Mouse (Mus musculus) ES-E14 (cell line): ENCODE measurements around the gene Clcnkb. TPM values are rescaled to one million over a fixed set of nuclear protein-coding genes. Genes with fewer than 3 reads are reported as not detected.

Experiments
- DNase-seq: peaks from one replicate; pipeline ENCODE4 v3.0.0-alpha.2; 2013; ENCODE audit warnings: low read depth, low spot score
- H3K27ac ChIP-seq: 2 replicates; pipeline ENCODE4 v1.5.1; 2012; ENCODE audit warnings: low read depth, mild to moderate bottlenecking, low read length, moderate library complexity, mixed read lengths; ENCODE audit not compliant: poor library complexity, insufficient read depth, severe bottlenecking
- H3K36me3 ChIP-seq: 2 replicates; pipeline ENCODE4 v1.6.1; 2012; ENCODE audit warnings: mild to moderate bottlenecking, low read length, moderate library complexity, mixed read lengths; ENCODE audit not compliant: control insufficient read depth, poor library complexity, insufficient read depth, severe bottlenecking
- H3K4me1 ChIP-seq, 2 experiments: fragments of 150-350 bp in 1 of 2; sonication (generic) in 1 of 2; 2 replicates each; pipeline ENCODE4 v1.6.1; 2012; ENCODE audit warnings: low read length in 2 of 2, mild to moderate bottlenecking in 1 of 2, mixed read lengths in 1 of 2; ENCODE audit not compliant: control insufficient read depth in 2 of 2, insufficient read depth in 2 of 2, poor library complexity in 1 of 2
- H3K4me3 ChIP-seq, 2 experiments: fragments of 150-350 bp in 1 of 2; sonication (generic) in 1 of 2; 2 replicates each; pipeline ENCODE4 v1.5.1; 2012; ENCODE audit warnings: low read length in 2 of 2, low read depth in 1 of 2, mild to moderate bottlenecking in 1 of 2, mixed read lengths in 1 of 2; ENCODE audit not compliant: insufficient read depth in 1 of 2, poor library complexity in 1 of 2, severe bottlenecking in 1 of 2
- H3K9ac ChIP-seq: 2 replicates; pipeline ENCODE4 v1.6.1; 2012; ENCODE audit warnings: low read depth, mild to moderate bottlenecking, low read length, mixed read lengths; ENCODE audit not compliant: poor library complexity, insufficient read depth, severe bottlenecking
- H3K9me3 ChIP-seq: fragments of 150-350 bp; sonication (generic); 2 replicates; pipeline ENCODE4 v1.6.1; 2012; ENCODE audit warnings: low read depth, mild to moderate bottlenecking, low read length; ENCODE audit not compliant: control insufficient read depth, insufficient read depth
- CHD2 ChIP-seq: IDR thresholded peaks from 2 replicates; pipeline ENCODE4 v1.6.1; 2014; ENCODE audit warnings: mild to moderate bottlenecking, low read depth, low read length, inconsistent platforms
- HCFC1 ChIP-seq: IDR thresholded peaks from 2 replicates; pipeline ENCODE4 v1.6.1; 2012; ENCODE audit warnings: low read length, inconsistent platforms, borderline replicate concordance; ENCODE audit not compliant: insufficient read depth
- MAFK ChIP-seq: IDR thresholded peaks from 2 replicates; pipeline ENCODE4 v1.6.1; 2014; ENCODE audit warnings: mild to moderate bottlenecking, low read depth, low read length, inconsistent platforms; ENCODE audit not compliant: insufficient read depth
- ZC3H11A ChIP-seq: IDR thresholded peaks from 2 replicates; pipeline ENCODE4 v1.6.1; 2012; ENCODE audit warnings: low read depth, mild to moderate bottlenecking, inconsistent platforms, low read length, borderline replicate concordance
- ZNF384 ChIP-seq: IDR thresholded peaks from 2 replicates; pipeline ENCODE4 v1.6.1; 2012; ENCODE audit warnings: low read depth, low read length, inconsistent platforms
- in situ Hi-C, 2 experiments: fragments of 600-800 bp; cut with MboI; formaldehyde crosslinking; loops; one replicate each; pipeline ENCODE4 v1.15.1; 2025; ENCODE audit warnings: low sequenced_read_pairs in 2 of 2, inconsistent platforms in 1 of 2; ENCODE audit not compliant: unreplicated experiment in 2 of 2
- total RNA-seq: library from RNA; depleted of rRNA; stranded (reverse); fragments of 300-350 nt; gene quantifications from 2 replicates; pipeline ENCODE4 v1.2.3, GENCODE M21; 2012

Gene Clcnkb
- total RNA-seq, 1 experiment, result 1.6 TPM

DNA sequence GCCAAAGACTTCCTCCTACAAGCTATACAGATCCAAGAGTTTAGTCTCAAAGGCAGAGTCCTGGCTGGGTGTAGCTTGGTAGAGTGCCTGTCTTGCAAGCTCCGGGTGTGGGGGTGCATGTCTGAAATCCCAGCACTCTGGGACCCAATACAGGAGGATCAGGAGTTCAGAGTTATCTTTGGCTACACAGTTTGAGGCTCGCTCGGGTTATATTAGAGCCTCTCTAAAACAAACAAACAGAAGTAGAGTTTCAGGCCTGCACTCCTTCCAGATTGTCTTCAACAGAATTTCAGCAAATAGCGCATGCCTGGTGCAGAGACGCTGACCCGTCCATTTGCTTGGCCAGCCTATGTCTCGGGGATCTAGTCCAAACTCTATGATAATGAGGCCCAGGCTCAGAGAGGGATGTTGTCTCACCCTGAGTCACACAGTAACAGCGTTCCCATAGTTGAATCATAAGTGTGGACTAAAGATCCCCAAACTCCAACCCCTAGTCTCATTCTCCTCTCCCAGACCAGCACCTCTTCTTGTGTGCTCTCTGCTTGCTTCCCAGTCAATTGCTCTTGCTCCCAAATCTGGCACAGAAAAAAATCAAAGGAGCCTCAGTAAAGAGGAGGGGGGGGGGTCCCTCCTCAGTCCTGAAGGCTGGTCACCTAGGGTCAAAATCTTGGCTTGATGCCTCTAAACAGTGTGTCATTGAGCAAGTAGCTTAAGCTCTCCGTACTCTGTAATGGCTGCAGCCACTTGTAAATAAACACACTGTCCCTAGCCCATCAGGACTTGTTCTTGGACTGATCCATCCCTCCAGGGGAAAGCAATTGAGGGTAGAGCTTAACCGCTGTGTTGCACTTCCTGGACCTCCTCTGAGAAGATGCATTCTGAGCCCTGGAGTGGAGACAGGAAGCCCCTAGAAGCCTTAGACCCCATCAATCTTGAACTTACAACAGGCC lies 11.3 kb upstream of the Clcnkb start:
- H3K4me3 ChIP-seq, result no peak overlapping the region
- H3K9ac ChIP-seq, result no peak overlapping the region
- no peaks in the 10 kb centered on the region for H3K9me3 ChIP-seq
- H3K27ac ChIP-seq, result no peak overlapping the region
- no peak for DNase-seq
- in situ Hi-C loops, result no loop called here
- H3K4me1 ChIP-seq, result peaks cover 0 to 11% of the 10 kb centered on the region in 2 experiments; a peak in 1 of 4 replicates
- no peak for TF ChIP-seq MAFK
- TF ChIP-seq ZC3H11A, result no peak
- TF ChIP-seq CHD2, result no peak
- TF ChIP-seq HCFC1, result no peak
- TF ChIP-seq ZNF384, result no peak
- H3K36me3 ChIP-seq, result no peaks in the 10 kb centered on the region

DNA sequence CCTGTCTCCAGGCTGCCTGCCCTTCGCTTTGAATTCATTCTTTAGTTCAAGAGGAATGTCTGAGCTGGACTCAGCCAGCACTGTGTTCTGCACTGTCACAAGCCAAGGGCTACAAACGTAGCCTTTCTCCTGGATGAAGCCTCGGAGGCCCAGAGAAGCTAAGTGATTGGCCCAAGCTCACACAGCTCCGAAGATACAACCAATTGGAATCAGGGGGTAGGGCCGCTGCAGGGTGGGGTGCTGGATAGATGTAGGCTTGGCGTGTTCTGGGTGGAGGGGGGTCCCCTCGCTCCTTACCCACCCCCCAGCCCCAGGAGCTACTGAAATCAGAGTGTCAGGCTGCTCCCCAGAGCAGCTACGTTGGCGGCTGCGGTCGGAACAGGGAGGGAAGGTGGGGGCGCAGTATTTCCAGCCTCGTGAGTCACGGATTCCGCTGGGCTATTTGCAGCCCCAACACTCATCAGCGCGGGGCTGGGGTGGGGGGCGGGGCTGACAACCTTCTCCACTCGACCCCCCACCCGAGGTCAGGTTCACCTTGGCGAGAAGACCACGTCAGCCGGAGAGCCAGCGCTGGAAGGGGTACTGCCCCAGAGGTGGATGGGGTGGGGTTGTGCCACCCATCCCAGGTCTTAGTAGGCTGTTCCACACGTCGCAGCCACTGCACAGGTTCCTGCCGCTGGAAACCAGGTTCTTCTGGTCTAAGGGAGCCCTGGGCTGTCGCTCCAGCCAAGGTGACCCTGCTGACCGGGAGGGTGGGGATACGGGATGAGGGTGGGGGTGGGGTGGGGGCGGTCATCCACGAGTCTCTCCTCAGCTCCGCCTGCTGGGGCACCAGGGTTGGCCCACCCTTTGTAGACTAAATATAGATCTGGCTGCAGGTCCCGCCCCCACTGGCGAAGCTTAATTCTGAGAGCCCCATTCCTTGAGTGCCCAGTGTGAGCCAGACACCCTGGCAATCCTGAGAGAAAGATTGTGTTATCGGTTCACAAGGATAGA lies 10.0 kb upstream of the Clcnkb start:
- H3K9me3 ChIP-seq, result no peaks in the 10 kb centered on the region
- in situ Hi-C loops, result no loop called here
- no peak overlapping the region; the same call in 1 of the 2 replicates for H3K27ac ChIP-seq

DNA sequence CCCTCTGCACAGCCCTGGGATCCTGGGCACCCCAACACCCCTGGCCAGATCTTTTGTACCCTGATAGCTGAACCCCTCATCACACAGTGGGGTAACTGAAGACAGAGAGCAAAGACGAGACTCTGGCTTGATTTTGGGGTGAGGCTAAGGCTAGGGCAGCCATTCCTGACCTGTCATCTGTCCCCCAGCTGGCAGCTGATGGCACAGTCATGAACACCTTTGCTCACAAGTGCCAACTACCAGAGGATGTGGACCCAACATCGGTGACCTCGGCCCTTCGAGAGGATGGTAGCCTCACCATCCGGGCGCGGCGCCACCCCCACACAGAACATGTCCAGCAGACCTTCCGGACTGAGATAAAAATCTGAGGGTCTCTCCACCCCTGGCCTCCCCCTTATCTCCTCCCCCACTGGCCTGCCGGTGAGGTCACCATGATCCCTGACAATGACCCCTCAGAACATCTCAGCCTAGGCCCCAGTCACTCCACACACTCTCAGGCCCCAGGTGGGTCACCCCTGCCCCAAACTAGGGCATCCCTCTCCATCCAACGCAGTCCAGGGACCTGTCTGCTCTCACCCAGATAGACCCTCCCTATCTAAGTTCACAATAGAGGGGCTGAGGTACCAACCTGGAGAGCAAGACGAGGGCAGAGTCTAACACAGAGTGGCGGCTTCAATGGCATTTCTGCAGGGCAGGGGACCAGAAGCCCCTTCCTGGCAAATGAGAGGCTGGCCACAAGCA lies 8.0 kb upstream of the Clcnkb start:
- Histone ChIP-seq H3K36me3 (no peaks in the 10 kb centered on the region), H3K4me1 (peaks cover 0 to 26% of the 10 kb centered on the region in 2 experiments; a peak in 2 of 4 replicates), H3K9ac (no peak overlapping the region), H3K9me3 (no peaks in the 10 kb centered on the region), H3K27ac (no peak overlapping the region), H3K4me3 (no peak overlapping the region)
- in situ Hi-C loops, result no loop called here
- TF ChIP-seq ZNF384, result no peak
- no peak for DNase-seq

More for the DNA sequence above, 10.0 kb upstream of the Clcnkb start:
- TF ChIP-seq ZNF384, result no peak
- no peak for TF ChIP-seq ZC3H11A
- no peak for TF ChIP-seq CHD2
- no peak for TF ChIP-seq HCFC1
- no peak for TF ChIP-seq MAFK
- Histone ChIP-seq H3K4me1 (peaks cover 0 to 17% of the 10 kb centered on the region in 2 experiments; a peak in 1 of 4 replicates), H3K9ac (peak overlapping the region; percentile 42; the same call in 1 of the 2 replicates), H3K4me3 (peak overlapping the region; percentile 41 to 66), H3K36me3 (no peaks in the 10 kb centered on the region)
- DNase-seq, result peak; percentile 53

DNA sequence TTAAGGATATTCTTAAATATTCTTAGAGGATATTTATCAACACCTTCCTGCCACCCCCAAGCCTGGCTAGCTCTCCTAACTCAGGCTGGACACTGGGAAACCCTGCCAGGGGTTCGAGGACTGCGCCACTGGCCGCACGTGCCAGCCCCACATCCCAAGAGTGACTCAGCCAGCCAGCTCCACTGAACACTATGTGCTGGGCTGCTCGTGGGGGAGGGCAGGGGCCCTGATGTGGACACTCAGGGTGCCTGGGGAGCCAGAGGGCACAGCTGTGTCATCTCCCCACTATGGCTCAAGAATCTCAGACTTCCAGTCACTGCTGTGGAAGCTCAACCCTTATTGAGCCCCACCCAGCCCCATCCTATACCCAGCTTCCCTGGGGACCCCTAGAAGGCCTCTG lies 7.5 kb upstream of the Clcnkb start:
- Histone ChIP-seq H3K9me3 (no peaks in the 10 kb centered on the region), H3K4me1 (peaks cover 0 to 26% of the 10 kb centered on the region in 2 experiments; a peak in 2 of 4 replicates), H3K9ac (no peak overlapping the region), H3K4me3 (no peak overlapping the region), H3K27ac (no peak overlapping the region), H3K36me3 (no peaks in the 10 kb centered on the region)
- DNase-seq, result no peak
- TF ChIP-seq MAFK, result no peak
- no peak for TF ChIP-seq ZNF384
- no peak for TF ChIP-seq HCFC1
- TF ChIP-seq ZC3H11A, result no peak
- TF ChIP-seq CHD2, result no peak
- in situ Hi-C loops, result no loop called here
